Mouse (Mus musculus) CH12.LX (cell line): Measurements from ENCODE around the gene Fgd2. TPM values are rescaled to one million over a fixed set of nuclear protein-coding genes. Genes with fewer than 3 reads are reported as not detected.

ENCODE experiments used
- DNase-seq: peaks from one replicate; pipeline ENCODE4 v3.0.0-alpha.2; 2013; ENCODE audit errors: extremely low read depth
- H3K27ac ChIP-seq: 2 replicates; pipeline ENCODE4 v1.5.1; 2012; ENCODE audit warnings: low read depth, mild to moderate bottlenecking, control low read depth, moderate library complexity; ENCODE audit not compliant: insufficient read depth
- H3K27me3 ChIP-seq: replicated peaks from 2 replicates; pipeline ENCODE3; 2012; ENCODE audit warnings: inconsistent platforms
- H3K36me3 ChIP-seq, 2 experiments: replicated peaks in 1 of 2; 2 replicates each; pipeline versions ENCODE3 to v1.6.1; 2012; ENCODE audit warnings: inconsistent platforms in 1 of 2, low read length in 1 of 2, mild to moderate bottlenecking in 1 of 2, mixed read lengths in 1 of 2, moderate library complexity in 1 of 2; ENCODE audit not compliant: control insufficient read depth in 1 of 2, insufficient read depth in 1 of 2
- H3K4me1 ChIP-seq, 2 experiments: 2 replicates each; pipeline ENCODE4 v1.6.1; 2012; ENCODE audit warnings: inconsistent platforms in 1 of 2, moderate library complexity in 1 of 2; ENCODE audit not compliant: insufficient read depth in 2 of 2, control insufficient read depth in 1 of 2
- H3K4me2 ChIP-seq: 2 replicates; pipeline ENCODE4 v1.6.1; 2012; ENCODE audit warnings: low read depth, mild to moderate bottlenecking, control low read depth; ENCODE audit not compliant: poor library complexity, insufficient read depth, severe bottlenecking
- H3K4me3 ChIP-seq, 3 experiments: fragments of 150-350 bp in 1 of 3; sonication (generic) in 1 of 3; replicated peaks in 1 of 3; 2 replicates each; pipeline versions ENCODE3 to v1.5.1; 2011 to 2012; ENCODE audit warnings: low read depth in 2 of 3, low read length in 2 of 3, mild to moderate bottlenecking in 2 of 3, moderate library complexity in 2 of 3, control low read depth in 1 of 3, improper control_type of control experiment in 1 of 3, inconsistent platforms in 1 of 3, mixed read lengths in 1 of 3; ENCODE audit not compliant: poor library complexity in 1 of 3
- H3K79me2 ChIP-seq: replicated peaks from 2 replicates; pipeline ENCODE4 v1.6.1; 2012; ENCODE audit warnings: mild to moderate bottlenecking, moderate library complexity; ENCODE audit not compliant: control insufficient read depth, poor library complexity, insufficient read depth, severe bottlenecking; ENCODE audit errors: extremely low read depth
- H3K9ac ChIP-seq: 2 replicates; pipeline ENCODE4 v1.6.1; 2012; ENCODE audit warnings: low read depth, mild to moderate bottlenecking, control low read depth, moderate library complexity; ENCODE audit not compliant: insufficient read depth
- H3K9me3 ChIP-seq: replicated peaks from 2 replicates; pipeline ENCODE3; 2012; ENCODE audit warnings: low read length, inconsistent platforms, mixed read lengths
- CHD1 ChIP-seq: IDR thresholded peaks from 2 replicates; pipeline ENCODE4 v1.6.1; 2012; ENCODE audit warnings: low read depth, low read length, improper control_type of control experiment, inconsistent platforms
- CHD2 ChIP-seq: IDR thresholded peaks from 2 replicates; pipeline ENCODE4 v1.6.1; 2011; ENCODE audit warnings: low read length, improper control_type of control experiment
- CTCF ChIP-seq, 2 experiments: IDR thresholded peaks in 1 of 2; conservative IDR thresholded peaks in 1 of 2; 2 replicates each; pipeline ENCODE4 v1.5.1; 2011 to 2012; ENCODE audit warnings: low read depth in 2 of 2, low read length in 2 of 2, improper control_type of control experiment in 1 of 2, inconsistent platforms in 1 of 2, mild to moderate bottlenecking in 1 of 2, moderate library complexity in 1 of 2
- E2F4 ChIP-seq: IDR thresholded peaks from 2 replicates; pipeline ENCODE4 v1.6.1; 2011; ENCODE audit warnings: low read depth, low read length, improper control_type of control experiment; ENCODE audit not compliant: insufficient replicate concordance
- ELF1 ChIP-seq: IDR thresholded peaks from 2 replicates; pipeline ENCODE4 v1.6.1; 2014; ENCODE audit warnings: low read depth, mild to moderate bottlenecking, inconsistent platforms, low read length, improper control_type of control experiment
- EP300 ChIP-seq: IDR thresholded peaks from 2 replicates; pipeline ENCODE4 v1.6.1; 2011; ENCODE audit warnings: low read length, improper control_type of control experiment
- ETS1 ChIP-seq: conservative IDR thresholded peaks from 2 replicates; pipeline ENCODE4 v1.6.1; 2012; ENCODE audit warnings: low read depth, mild to moderate bottlenecking, inconsistent platforms, low read length, improper control_type of control experiment, moderate library complexity
- GABPA ChIP-seq: IDR thresholded peaks from 2 replicates; pipeline ENCODE4 v1.6.1; 2012; ENCODE audit warnings: low read depth, low read length, improper control_type of control experiment, inconsistent platforms; ENCODE audit not compliant: insufficient replicate concordance
- HCFC1 ChIP-seq: IDR thresholded peaks from 2 replicates; pipeline ENCODE4 v1.6.1; 2012; ENCODE audit warnings: low read depth, mild to moderate bottlenecking, inconsistent platforms, low read length, improper control_type of control experiment
- JUND ChIP-seq: conservative IDR thresholded peaks from 2 replicates; pipeline ENCODE4 v1.6.1; 2011; ENCODE audit warnings: low read depth, low read length, improper control_type of control experiment
- KAT2A ChIP-seq: IDR thresholded peaks from 2 replicates; pipeline ENCODE4 v1.6.1; 2012; ENCODE audit warnings: low read length, improper control_type of control experiment, inconsistent platforms; ENCODE audit not compliant: insufficient replicate concordance
- MAFK ChIP-seq: IDR thresholded peaks from 2 replicates; pipeline ENCODE4 v1.6.1; 2011; ENCODE audit warnings: low read length, improper control_type of control experiment; ENCODE audit not compliant: insufficient replicate concordance
- MAZ ChIP-seq: IDR thresholded peaks from 2 replicates; pipeline ENCODE4 v1.6.1; 2012; ENCODE audit warnings: low read depth, mild to moderate bottlenecking, inconsistent platforms, low read length, improper control_type of control experiment, moderate library complexity
- MEF2A ChIP-seq: IDR thresholded peaks from 2 replicates; pipeline ENCODE4 v1.6.1; 2014; ENCODE audit warnings: low read depth, mild to moderate bottlenecking, inconsistent platforms, low read length, improper control_type of control experiment, borderline replicate concordance
- MXI1 ChIP-seq: IDR thresholded peaks from 2 replicates; pipeline ENCODE4 v1.6.1; 2011; ENCODE audit warnings: mild to moderate bottlenecking, low read depth, low read length, improper control_type of control experiment
- NELFE ChIP-seq: IDR thresholded peaks from 2 replicates; pipeline ENCODE4 v1.6.1; 2011; ENCODE audit warnings: low read depth, low read length, improper control_type of control experiment
- PAX5 ChIP-seq: IDR thresholded peaks from 2 replicates; pipeline ENCODE4 v1.6.1; 2012; ENCODE audit warnings: low read length, inconsistent platforms, mixed read lengths
- POLR2A ChIP-seq: IDR thresholded peaks from 2 replicates; pipeline ENCODE4 v1.6.1; 2011; ENCODE audit warnings: low read depth, mild to moderate bottlenecking, improper control_type of control experiment, low read length
- POLR2AphosphoS2 ChIP-seq: IDR thresholded peaks from 2 replicates; pipeline ENCODE4 v1.6.1; 2011; ENCODE audit warnings: low read depth, low read length, improper control_type of control experiment
- RAD21 ChIP-seq: IDR thresholded peaks from 2 replicates; pipeline ENCODE4 v1.6.1; 2011; ENCODE audit warnings: low read depth, mild to moderate bottlenecking, low read length, improper control_type of control experiment, moderate library complexity
- RCOR1 ChIP-seq: conservative IDR thresholded peaks from 2 replicates; pipeline ENCODE4 v1.6.1; 2012; ENCODE audit warnings: low read depth, mild to moderate bottlenecking, inconsistent platforms, low read length, improper control_type of control experiment
- SIN3A ChIP-seq: IDR thresholded peaks from 2 replicates; pipeline ENCODE4 v1.6.1; 2012; ENCODE audit warnings: low read length, improper control_type of control experiment, inconsistent platforms
- SMC3 ChIP-seq: IDR thresholded peaks from 2 replicates; pipeline ENCODE4 v1.6.1; 2011; ENCODE audit warnings: low read depth, low read length, improper control_type of control experiment
- TBP ChIP-seq: conservative IDR thresholded peaks from 2 replicates; pipeline ENCODE4 v1.6.1; 2011; ENCODE audit warnings: low read depth, low read length, improper control_type of control experiment
- TCF12 ChIP-seq: IDR thresholded peaks from 2 replicates; pipeline ENCODE4 v1.6.1; 2014; ENCODE audit warnings: low read depth, mild to moderate bottlenecking, inconsistent platforms, low read length, improper control_type of control experiment
- UBTF ChIP-seq: IDR thresholded peaks from 2 replicates; pipeline ENCODE4 v1.6.1; 2012; ENCODE audit warnings: low read depth, mild to moderate bottlenecking, inconsistent platforms, low read length, improper control_type of control experiment, moderate library complexity
- USF1 ChIP-seq: IDR thresholded peaks from 2 replicates; pipeline ENCODE4 v1.6.1; 2014; ENCODE audit warnings: low read depth, mild to moderate bottlenecking, inconsistent platforms, low read length, improper control_type of control experiment
- ZKSCAN1 ChIP-seq: IDR thresholded peaks from 2 replicates; pipeline ENCODE4 v1.6.1; 2012; ENCODE audit warnings: low read depth, inconsistent platforms, low read length, improper control_type of control experiment, borderline replicate concordance
- ZMIZ1 ChIP-seq: IDR thresholded peaks from 2 replicates; pipeline ENCODE4 v1.6.1; 2012; ENCODE audit warnings: low read depth, mild to moderate bottlenecking, inconsistent platforms, low read length, improper control_type of control experiment
- dilution Hi-C: fragments of 300-500 bp; cut with MboI; formaldehyde crosslinking; loops from 2 replicates; pipeline ENCODE4 v1.14.3; 2020; ENCODE audit warnings: low sequenced_read_pairs; ENCODE audit not compliant: extremely low pct_unique_long_range_greater_than_20kb, extremely low pct_ligation_motif_present
- in situ Hi-C: fragments of 300-500 bp; cut with MboI; formaldehyde crosslinking; loops from 3 replicates; pipeline ENCODE4 v1.14.3; 2019; ENCODE audit warnings: low sequenced_read_pairs, low pct_ligation_motif_present, low pct_unique_long_range_greater_than_20kb, mixed read lengths
- polyA plus RNA-seq: library from polyadenylated mRNA; unstranded; fragments of >175 nt; gene quantifications from 2 replicates; pipeline ENCODE4 v1.2.1, GENCODE M21; 2012; ENCODE audit warnings: low read depth; ENCODE audit not compliant: insufficient read length
- total RNA-seq, 2 experiments: library from RNA; depleted of rRNA; stranded (reverse); fragments of 300-350 nt in 1 of 2; fragments of >200 nt in 1 of 2; gene quantifications; 2 replicates each; pipeline ENCODE4 v1.2.3; 2012 to 2014

Fgd2 gene
- total and polyA plus RNA-seq, 3 experiments: 41.7 to 54.4 (median 48.3) TPM

GRCm38 (mm10) chr17:29319881-29320639, 40.7 kb upstream of the Fgd2 start:
- no peak for DNase-seq
- Histone ChIP-seq H3K9ac (no peak overlapping the region), H3K4me3 (no peak overlapping the region), H3K4me2 (no peak overlapping the region), H3K27me3 (peaks cover 9% of the 10 kb centered on the region), H3K79me2 (no peaks in the 10 kb centered on the region), H3K9me3 (no peaks in the 10 kb centered on the region), H3K27ac (no peak overlapping the region), H3K4me1 (peaks cover 2 to 6% of the 10 kb centered on the region in 2 experiments; a peak in 3 of 4 replicates), H3K36me3 (no peaks in the 10 kb centered on the region)
- in situ Hi-C loops: no loop called here
- dilution Hi-C loops: no loop called here
- TF ChIP-seq SIN3A (no peak), RAD21 (no peak), CTCF (conservative IDR thresholded peaks at IDR 0.05 in 1 of 2, IDR thresholded peaks at IDR 0.05 in 1 of 2; ENCODE audit: low read depth in 2 of 2, low read length in 2 of 2) (no peak), E2F4 (no peak), HCFC1 (no peak), POLR2A (no peak), MAFK (no peak), NELFE (no peak), TCF12 (no peak), MAZ (no peak), CHD1 (no peak), ETS1 (no peak), TBP (no peak), SMC3 (no peak), POLR2AphosphoS2 (no peak), ZKSCAN1 (no peak), GABPA (no peak), RCOR1 (no peak), USF1 (no peak)

GRCm38 (mm10) chr17:29321765-29322602, 38.7 kb upstream of the Fgd2 start:
- H3K9ac ChIP-seq: no peak overlapping the region
- no peaks in the 10 kb centered on the region for H3K79me2 ChIP-seq
- dilution Hi-C loops: no loop called here
- in situ Hi-C loops: no loop called here
- H3K4me1 ChIP-seq: peaks cover 0 to 13% of the 10 kb centered on the region in 2 experiments; a peak in 2 of 4 replicates
- H3K27me3 ChIP-seq: peaks cover 9% of the 10 kb centered on the region
- H3K4me2 ChIP-seq: no peak overlapping the region
- TF ChIP-seq USF1 (no peak), RCOR1 (no peak), KAT2A (no peak), RAD21 (no peak), ELF1 (no peak), HCFC1 (no peak), CHD2 (no peak), EP300 (no peak), UBTF (no peak), ZMIZ1 (no peak), MAFK (no peak), ETS1 (no peak), MEF2A (no peak), NELFE (no peak), JUND (no peak), MXI1 (no peak), E2F4 (no peak), PAX5 (no peak), POLR2AphosphoS2 (no peak)
- H3K36me3 ChIP-seq: no peaks in the 10 kb centered on the region
- no peak overlapping the region for H3K27ac ChIP-seq
- H3K9me3 ChIP-seq: no peaks in the 10 kb centered on the region
- DNase-seq: no peak
- no peak overlapping the region for H3K4me3 ChIP-seq
